Mouse (Mus musculus) brown adipose tissue, adult 24 weeks (tissue): ENCODE measurements around the gene Sesn2. TPM values are rescaled to one million over a fixed set of nuclear protein-coding genes. Genes with fewer than 3 reads are reported as not detected.

Experiments
- H3K27ac ChIP-seq: fragments of 200-500 bp; replicated peaks from 2 replicates; pipeline ENCODE4 v1.5.1; 2012; ENCODE audit warnings: low read depth, mild to moderate bottlenecking, low read length
- H3K4me1 ChIP-seq: fragments of 200-500 bp; 2 replicates; pipeline ENCODE4 v1.6.1; 2012; ENCODE audit warnings: low read length, mixed read lengths; ENCODE audit not compliant: control insufficient read depth, insufficient read depth, insufficient read length
- H3K4me3 ChIP-seq: fragments of 200-500 bp; 2 replicates; pipeline ENCODE4 v1.5.1; 2012; ENCODE audit warnings: low read depth, mild to moderate bottlenecking, low read length, moderate library complexity; ENCODE audit not compliant: insufficient read depth
- polyA plus RNA-seq: library from polyadenylated mRNA; stranded (reverse); fragments of >200 nt; gene quantifications from 2 replicates; pipeline ENCODE4 v1.2.4, GENCODE M21; 2012; ENCODE audit not compliant: missing spikeins, insufficient read depth, insufficient read length

Sesn2 gene
- polyA plus RNA-seq, 1 experiment: 14.5 TPM

DNA sequence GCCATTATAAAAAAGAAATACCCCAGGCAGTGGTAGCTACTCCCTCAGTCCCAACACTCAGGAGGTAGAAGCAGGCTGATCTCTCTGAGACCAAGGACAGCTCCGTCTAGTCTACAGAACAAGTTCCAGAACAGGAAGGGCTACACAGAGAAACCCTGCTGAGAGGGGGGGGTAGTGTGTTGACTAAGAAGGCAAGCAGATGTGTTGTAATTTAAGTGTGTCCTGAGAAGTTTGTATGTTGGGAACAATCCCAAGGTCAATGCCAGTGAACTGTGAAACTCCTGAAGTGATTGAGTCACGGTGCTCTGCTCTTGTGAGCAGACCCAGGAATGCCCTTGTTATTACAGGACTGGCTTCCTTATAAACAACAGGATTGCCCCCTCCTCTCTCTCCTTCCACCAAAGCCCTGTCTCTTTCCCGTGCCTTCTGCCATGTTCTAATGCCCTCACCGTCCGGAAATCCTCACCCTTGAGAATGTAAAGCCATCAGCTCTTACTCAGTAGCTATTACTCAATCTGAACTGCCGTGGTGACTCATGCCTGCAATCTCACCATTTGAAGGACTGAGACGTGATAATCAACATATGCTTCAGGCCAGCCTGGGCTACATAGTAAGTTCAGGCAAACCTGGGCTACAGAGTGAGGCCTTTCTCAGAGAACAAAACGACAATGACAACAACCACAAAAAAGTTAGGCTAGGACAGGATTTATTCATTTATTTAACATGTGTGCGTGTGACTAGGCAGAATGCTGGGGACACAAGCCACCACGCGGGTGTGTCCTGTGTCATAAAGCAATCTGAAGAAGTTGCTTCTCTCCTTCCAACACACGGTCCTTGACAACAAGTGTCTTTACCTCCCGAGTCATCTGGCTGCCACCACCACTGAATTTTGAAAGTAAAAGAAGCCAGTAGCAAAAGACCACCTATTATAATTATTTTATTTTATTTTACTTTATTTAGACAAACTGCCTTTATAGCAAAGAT is 34.1 kb downstream of the Sesn2 start:
- H3K4me3 ChIP-seq: no peak overlapping the region
- peak overlapping the region; percentile 92 for H3K27ac ChIP-seq
- peaks cover 3% of the 10 kb centered on the region; the same call in 1 of the 2 replicates for H3K4me1 ChIP-seq

DNA sequence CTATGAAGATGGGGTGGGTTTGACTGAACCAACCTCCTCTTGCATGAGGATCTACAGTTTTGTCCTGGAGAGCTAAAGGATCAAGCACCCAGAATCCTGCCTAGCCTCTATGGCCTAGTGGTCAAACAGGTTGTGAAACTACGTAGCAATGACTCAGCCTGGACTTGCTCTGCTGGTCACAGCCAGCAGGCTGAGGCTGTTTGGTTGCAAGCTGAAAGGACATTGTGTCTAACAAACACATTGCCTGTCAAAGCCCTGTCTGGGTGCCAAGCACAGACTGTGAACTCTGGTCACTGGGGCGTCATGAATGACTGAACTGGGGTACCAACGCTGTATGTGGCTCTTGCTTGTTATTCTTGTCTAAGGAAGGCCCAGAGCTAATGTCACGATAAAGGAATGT is 35.7 kb downstream of the Sesn2 start:
- peaks cover 3% of the 10 kb centered on the region; the same call in 1 of the 2 replicates for H3K4me1 ChIP-seq
- H3K4me3 ChIP-seq: no peak overlapping the region
- peak overlapping the region; percentile 85 for H3K27ac ChIP-seq

DNA sequence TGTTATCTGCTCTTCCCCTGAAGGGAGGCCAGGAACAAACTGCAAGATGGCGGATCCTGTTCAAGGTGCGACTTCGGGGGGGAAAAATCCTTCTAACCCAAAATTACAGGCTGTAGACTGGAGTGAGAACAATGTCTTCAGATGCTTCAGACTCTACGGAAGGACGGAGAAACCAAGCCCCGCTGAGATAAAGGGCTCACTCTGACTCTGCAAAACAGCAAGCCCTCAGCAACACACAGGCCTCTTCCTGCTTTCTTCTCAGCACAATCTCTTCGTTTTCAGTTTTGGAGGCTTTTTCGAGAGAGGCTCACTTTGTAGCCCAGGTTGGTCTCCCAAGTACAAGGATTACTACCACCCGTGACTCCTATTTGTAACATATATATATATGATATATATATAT is 36.9 kb downstream of the Sesn2 start:
- Histone ChIP-seq H3K4me1 (peaks cover 3% of the 10 kb centered on the region; the same call in 1 of the 2 replicates), H3K27ac (no peak overlapping the region), H3K4me3 (no peak overlapping the region)

DNA sequence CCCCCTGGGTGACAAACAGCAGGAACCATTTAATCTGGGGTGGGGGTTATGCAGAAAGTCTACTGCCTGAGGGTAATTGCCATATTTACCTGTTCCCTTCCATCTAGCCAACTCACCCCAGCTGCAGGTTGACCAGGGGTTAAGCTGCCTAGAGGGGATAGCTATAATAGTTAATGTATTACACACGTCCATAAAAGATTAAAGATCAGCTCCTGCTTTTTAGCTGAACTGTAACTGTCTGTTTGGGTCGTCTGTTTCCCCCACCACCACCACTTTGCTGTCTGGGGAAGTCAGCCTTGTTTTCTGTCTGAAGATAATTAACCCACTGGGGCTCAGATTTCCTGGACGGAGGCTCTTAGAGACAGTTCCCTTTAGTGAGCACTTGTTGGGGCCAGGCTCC is 40.4 kb downstream of the Sesn2 start:
- H3K27ac ChIP-seq: no peak overlapping the region
- no peak overlapping the region for H3K4me3 ChIP-seq
- H3K4me1 ChIP-seq: no peaks in the 10 kb centered on the region

DNA sequence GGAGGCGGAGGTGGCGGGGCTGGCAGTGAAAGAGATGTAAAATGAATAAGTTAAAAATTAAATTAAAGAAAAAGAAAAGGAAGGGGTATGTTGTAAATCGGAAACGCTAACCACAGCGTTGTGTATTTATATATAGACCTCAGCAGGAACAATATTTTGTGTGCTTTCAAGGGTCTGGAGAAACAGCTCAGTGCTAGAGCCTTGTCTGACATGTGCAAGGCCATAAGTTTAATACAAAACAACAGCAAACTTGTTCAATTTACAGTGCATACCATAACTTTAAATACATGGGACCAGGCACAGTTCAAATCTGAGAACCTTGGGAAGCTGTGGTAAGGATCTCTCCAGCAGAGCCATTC is 46.1 kb downstream of the Sesn2 start:
- Histone ChIP-seq H3K27ac (no peak overlapping the region), H3K4me3 (peak overlapping the region; percentile 83), H3K4me1 (peaks cover 3% of the 10 kb centered on the region; the same call in 1 of the 2 replicates)

DNA sequence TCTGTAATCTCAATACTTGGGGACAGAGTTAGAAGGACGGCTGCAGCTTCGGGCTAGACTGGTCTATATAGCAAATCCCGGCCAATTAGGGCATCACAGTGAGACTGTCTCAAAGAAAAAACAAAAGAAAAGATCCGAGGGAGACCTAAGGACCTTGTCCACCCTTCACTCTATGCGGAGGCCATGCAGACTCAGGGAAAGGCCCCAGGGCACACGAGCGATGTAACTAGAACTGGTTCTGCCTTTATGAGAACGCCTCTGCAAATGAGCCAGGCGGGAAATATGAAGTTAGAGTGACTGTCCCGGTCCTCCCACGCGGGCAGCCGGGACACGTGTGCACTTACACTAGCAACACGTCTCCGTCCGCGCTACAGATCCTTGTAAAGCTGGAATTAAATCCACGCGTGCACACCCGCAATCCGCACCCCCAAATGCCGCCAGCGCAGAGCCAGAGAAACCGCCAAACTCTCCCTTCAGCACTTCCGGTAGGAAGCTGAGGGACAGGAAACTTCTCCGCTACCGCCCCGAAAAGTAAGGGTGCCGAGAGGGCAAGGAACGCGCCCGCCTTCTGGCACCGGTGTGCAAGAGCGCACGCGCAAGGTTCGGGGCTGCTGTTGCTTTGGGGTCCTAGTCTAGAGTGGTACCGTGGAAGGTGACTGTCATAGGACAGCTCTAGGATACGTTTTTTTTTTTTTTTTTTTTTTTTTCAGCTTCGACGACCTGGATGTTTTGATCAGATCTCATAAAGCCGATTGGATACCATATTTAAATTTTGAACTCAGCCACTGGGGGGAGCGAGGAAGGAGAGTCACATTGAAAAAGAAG is 46.7 kb downstream of the Sesn2 start, which contains the start of gene Med18:
Gene Med18 (minus strand): TSS at position 492 of the 825 bp plus-strand sequence.
- peaks cover 3% of the 10 kb centered on the region; the same call in 1 of the 2 replicates for H3K4me1 ChIP-seq
- peak within 1 kb of the TSS; percentile 83 for H3K4me3 ChIP-seq
- peak within 1 kb of the TSS; percentile 70 for H3K27ac ChIP-seq

DNA sequence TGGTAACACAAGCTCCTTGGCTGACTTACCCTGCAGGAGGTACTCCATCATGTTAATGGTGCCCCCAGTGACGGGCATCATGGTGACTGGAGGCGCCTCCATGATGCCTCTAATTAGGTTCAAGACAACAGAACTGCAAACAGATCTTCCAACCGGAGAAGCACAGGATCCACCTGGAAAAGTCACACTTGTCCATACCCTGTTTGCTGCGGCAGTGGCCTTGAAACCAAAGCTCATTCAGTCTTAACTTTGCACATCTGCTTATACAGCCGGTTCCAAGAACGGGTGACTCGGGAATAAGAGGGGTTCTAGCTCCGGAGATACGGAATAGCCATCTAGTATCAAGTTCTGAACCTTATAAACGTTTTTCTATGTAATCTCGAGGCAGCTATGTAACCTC is 47.5 kb downstream of the Sesn2 start:
- Histone ChIP-seq H3K27ac (no peak overlapping the region), H3K4me1 (peaks cover 3% of the 10 kb centered on the region; the same call in 1 of the 2 replicates), H3K4me3 (peak overlapping the region; percentile 83)

DNA sequence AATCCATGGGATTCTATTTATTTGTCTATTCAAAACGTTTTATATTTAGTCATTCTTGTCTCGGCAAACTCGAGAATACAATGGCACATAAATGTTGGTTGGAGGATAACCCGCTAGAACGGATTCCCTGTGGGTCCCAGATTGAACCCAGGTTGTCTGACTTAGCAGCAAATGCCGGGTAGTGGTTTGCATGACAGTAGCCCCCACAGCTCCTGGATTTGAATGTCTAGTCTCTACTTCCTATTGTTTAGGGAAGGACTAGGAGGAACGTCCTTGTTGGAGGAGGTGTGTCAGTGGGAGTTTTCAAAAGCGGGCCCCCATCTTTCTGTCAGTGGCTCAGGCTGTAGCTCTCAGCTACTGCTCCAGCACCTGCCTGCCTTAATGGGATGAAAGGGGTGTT is 50.1 kb downstream of the Sesn2 start:
- Histone ChIP-seq H3K4me3 (no peak overlapping the region), H3K4me1 (peaks cover 3% of the 10 kb centered on the region; the same call in 1 of the 2 replicates), H3K27ac (no peak overlapping the region)

DNA sequence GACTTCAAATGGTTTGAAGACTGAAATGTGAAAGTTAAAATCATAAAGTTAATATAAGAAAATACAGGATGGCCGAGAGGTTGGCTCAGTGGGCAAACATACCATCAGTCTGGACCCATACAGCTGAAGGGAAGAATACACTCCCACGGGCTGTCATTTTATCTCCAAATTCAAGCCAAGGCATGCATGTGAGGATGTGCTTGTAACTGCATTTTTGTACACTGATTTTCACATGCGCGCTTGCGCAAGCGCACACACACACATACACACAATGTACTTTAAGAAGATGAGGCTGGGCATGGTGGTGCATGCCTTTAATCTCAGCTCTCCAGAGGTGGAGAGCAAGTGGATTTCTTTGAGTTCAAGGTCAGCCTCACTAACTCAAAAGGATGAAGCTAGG is 54.7 kb downstream of the Sesn2 start:
- no peak overlapping the region for H3K4me3 ChIP-seq
- no peaks in the 10 kb centered on the region for H3K4me1 ChIP-seq
- no peak overlapping the region for H3K27ac ChIP-seq

DNA sequence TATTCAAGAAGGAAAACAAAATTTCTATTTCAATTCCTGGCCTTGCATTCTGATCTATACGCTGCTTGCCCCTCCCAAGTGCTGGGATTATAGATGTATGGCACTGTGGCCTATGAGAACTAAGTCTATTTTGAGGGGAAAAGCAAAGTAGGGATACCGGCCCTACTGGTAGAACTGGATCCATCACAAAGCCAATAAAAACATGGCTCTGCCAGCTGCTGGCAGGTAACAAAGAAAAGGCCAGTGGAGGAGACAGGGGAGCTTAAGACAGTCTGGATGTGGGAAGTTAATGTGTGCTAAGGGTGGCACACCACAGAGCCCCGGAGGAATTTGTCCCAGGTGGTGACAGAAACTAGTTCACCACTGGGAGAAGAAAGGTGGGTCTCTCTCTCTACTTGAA is 55.2 kb downstream of the Sesn2 start:
- H3K4me1 ChIP-seq: no peaks in the 10 kb centered on the region
- H3K27ac ChIP-seq: no peak overlapping the region
- H3K4me3 ChIP-seq: no peak overlapping the region

DNA sequence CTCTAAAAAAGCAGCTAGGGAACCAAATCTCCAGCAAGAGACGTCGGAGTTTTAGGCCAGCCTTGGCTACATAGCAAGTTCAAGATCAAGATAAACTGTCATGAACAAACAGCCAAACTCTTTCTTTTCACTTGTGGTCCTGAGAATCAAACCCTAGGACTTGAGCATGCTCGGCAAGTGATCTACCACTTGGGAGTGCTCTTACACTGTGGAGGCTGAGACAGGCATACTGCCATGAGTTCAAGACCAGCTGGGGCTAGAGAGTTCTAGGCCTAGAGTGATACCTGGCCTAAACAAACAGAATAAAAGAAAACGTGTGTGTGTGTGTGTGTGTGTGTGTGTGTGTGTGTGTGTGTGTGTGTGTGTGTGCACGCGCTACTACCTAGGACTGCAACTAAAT is 56.1 kb downstream of the Sesn2 start:
- H3K4me3 ChIP-seq: no peak overlapping the region
- no peak overlapping the region for H3K27ac ChIP-seq
- H3K4me1 ChIP-seq: no peaks in the 10 kb centered on the region

DNA sequence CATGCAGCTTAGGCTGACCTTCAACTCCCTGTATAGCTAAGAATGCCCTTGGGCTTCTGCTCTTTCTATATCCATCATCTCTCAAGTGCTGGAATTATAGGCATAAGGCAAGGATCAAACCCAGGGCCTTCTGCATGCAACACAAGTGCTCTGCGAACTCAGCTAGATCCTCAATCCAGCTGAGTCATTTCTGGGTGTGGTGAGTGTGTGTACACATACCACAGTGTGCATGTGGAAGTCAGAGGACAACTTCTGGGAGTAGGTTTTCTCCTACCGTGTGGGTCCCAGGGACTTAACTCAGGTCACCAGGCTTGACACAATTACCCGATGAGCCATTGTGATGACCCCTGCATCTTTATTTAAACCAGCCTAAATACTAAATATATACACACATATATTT is 60.5 kb downstream of the Sesn2 start:
- Histone ChIP-seq H3K4me1 (no peaks in the 10 kb centered on the region), H3K4me3 (no peak overlapping the region), H3K27ac (no peak overlapping the region)

DNA sequence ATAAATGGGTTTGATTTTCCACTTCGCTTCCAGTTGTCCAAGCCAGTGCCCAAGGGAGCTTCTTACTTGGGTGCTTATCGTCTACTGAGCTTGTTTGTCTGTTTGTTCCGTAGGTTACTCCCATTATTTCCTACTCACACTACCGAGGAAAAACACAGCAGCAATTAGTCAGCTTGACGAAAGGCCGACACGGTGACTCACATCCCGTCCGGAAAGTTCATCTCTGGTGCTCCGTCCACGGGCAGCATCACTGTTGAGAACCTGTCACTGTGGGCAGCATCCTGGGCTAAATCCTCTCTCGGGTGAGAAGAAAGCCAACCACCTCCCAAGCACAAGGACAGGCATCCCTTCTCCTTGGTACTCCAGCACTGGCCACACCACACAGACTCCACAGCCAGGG is 64.2 kb downstream of the Sesn2 start:
- Histone ChIP-seq H3K4me3 (no peak overlapping the region), H3K4me1 (no peaks in the 10 kb centered on the region), H3K27ac (no peak overlapping the region)

DNA sequence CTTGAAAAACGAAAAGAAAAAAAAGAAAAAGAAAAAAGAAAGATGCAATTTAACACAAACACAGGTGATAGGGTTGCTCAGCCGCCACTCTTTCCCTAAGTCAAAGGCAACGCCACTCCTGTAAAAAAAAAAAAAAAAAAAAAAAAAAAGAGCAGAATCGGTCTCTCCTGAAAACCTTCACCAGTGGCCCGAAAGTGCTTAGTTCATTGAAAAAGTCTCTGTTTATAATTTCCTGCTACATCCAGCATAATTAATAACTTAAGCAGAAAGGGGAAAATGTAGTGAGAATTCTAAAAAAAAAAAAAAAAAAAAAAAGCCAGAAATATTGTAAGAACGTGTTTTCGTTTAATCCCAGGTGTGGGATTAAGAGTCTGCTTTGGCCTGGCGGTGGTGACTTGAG is 65.8 kb downstream of the Sesn2 start:
- Histone ChIP-seq H3K4me1 (no peaks in the 10 kb centered on the region), H3K27ac (no peak overlapping the region), H3K4me3 (no peak overlapping the region)
